Mouse (Mus musculus) urinary bladder, adult 18-20 months (tissue): Measurements from ENCODE around the gene Slc20a1.

Experiments used
- DNase-seq, 2 experiments: peaks; one replicate each; pipeline ENCODE4 v3.0.0; 2022; ENCODE audit warnings: low spot score in 2 of 2, mixed read lengths in 2 of 2

The Slc20a1 gene

DNA sequence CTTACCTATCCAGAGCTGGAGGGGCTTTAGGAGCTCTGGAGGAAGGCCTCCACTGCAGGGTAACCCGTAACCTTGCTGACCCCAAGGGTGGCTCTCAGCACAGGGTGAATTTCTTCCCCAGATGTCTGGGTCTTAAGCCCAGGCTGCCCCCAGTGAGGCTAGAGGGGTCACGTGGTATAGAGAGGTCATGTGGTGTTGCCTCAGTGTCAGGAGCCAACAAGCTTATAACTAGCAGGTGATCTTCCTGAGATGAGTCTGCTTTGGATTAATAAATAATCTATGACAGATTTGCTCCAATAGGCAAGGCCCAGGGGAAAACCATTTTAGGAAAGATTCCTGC lies 55.0 kb downstream of the Slc20a1 start:
- no peak for DNase-seq

DNA sequence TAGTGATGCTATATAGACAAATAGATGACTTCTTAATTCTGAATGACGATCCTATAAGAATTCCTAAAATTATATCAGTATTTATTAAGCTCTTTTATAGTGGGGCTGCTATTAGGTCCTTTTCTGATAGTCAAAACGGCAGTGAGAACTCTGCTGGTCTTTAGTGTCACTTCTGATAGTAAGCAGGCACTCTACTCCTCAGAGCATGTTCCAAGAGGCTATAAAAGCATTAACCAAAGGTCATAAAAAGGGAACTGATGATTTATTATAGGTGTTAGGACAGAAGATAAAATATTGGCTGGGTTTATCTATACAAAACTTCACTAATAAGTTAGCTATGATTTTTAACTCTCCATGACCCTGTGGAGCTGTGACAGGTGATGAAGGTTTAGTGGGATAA lies 55.5 kb downstream of the Slc20a1 start:
- no peak for DNase-seq

DNA sequence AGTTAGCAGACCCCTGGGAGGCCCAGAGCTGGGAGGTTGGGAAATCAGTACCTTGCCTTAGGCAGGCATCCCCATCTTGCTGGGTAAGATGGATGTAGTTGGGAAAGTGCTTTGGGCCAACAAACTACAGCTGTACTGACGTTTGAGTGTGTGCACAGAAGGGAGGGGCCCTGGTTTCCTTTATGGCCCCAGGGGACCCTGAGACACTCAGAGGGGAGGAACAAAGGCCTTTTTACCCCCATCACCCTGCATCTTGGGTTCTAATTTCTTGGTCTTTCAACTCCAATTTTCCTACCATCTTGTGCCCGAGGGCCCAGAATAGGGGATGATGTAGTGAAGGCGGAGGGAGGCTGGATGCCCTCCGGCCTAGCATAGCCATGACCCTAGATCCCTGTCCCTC lies 57.4 kb downstream of the Slc20a1 start:
- DNase-seq = no peak

DNA sequence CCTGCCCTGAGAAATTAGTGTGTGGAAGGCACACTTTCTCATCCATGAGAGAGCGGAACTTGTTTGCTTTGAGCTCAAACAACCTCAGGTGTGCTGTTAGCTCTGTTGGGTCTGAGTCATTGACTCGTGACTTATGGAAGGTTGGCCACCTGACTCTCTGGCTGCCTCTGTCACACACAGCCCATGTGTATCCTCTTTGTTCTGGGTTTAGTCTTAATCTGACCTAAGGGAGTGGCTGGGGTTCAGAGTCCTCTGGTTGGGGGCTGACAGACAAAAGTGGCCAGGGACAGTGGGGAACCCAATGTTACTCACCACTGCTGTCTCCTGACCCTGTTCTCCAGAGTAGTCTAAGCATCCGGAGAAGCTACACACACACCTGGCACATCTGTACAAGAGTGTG lies 59.5 kb downstream of the Slc20a1 start:
- no peak for DNase-seq

DNA sequence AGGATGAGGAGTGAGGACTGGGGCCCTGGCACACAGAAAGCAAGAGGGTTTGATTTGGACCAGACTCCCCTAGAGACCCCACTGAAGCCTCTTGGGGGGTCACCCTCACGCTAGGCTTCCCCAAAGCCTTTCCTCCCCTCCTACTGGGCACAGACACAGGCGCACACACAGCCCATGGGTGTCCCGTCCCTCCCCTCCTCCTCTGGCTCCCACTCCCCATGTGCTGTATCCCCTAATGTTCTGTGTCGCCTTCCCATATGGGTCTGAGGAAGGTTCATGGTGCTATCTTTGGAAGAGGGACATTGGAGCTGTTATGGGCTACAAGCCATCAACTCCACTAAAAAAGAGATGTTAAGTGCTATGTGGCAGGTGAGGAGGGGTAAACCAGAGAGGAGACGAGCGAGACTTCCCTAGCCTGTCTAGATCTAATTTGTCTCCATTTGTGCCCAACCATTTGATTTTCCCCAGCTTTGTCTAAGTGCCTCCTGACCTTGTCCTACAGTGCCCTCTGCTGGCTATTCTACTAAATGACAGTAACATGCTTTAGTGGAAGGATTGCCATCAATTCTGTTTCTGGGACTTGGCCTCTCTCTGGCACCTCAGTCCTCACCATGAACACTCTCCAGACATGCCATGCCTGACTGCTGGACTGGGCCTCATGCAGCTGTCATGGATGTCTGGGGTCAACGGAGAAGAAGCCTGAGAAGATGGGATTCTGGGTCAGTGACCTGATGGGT lies 60.1 kb downstream of the Slc20a1 start:
- peak in 1 of 2 experiments; percentile 40 for DNase-seq

DNA sequence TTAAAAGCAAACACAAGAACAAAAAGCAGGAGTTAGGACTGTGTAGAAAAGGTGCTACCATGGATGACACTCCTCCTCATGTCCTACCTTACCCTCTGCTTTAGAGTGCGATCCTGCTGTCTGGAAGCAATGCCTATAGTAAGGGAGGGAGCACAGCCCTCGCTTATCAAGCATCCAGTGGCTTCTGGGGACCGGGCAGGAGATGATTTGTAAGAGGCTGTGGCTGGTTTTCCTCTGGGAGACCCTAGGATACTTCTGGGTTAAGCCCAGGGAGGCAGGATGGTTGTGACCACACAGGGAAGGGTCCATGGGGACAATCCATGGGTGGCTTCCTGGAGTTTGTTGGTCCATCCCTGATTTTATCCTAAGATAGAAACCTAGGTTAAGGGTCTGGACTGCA lies 62.1 kb downstream of the Slc20a1 start:
- no peak for DNase-seq
